Mouse (Mus musculus) small intestine, adult 2 months (tissue): ENCODE data around the gene 4921507P07Rik.

Experiments
- CTCF ChIP-seq: fragments of 200-500 bp; IDR thresholded peaks from 2 replicates; pipeline ENCODE4 v1.5.1; 2012; ENCODE audit warnings: low read depth, mild to moderate bottlenecking, control low read depth, inconsistent platforms, low read length, moderate library complexity, mixed read lengths; ENCODE audit not compliant: insufficient replicate concordance, insufficient read length; ENCODE audit errors: extremely low read depth
- POLR2A ChIP-seq: fragments of 200-500 bp; IDR thresholded peaks from 2 replicates; pipeline ENCODE4 v1.6.1; 2012; ENCODE audit warnings: low read depth, mild to moderate bottlenecking, control low read depth, inconsistent platforms, low read length, moderate library complexity

- TF ChIP-seq CTCF (no peak), POLR2A (no peak)
Observed at GRCm38 (mm10) chr6:50585733-50586132, 10.7 kb downstream of the 4921507P07Rik start.
